Comparison of ENCODE assay signal across 12 mouse cellular contexts in genomic region chr11:98871416-98871815, GRCm38 (mm10). TPM values are rescaled to one million over a fixed set of nuclear protein-coding genes. Genes with fewer than 3 reads are reported as not detected.
DNase-seq lines count a peak whose midpoint lies in the region; ATAC-seq and TF ChIP-seq lines count a peak whose summit lies in the region.
"Had no signal": no experiment of that assay in that cellular context is flagged by ENCODE, and none has a peak within 500 bp of the region (broad histone marks: within the 10 kb centered on the region; RNA-seq: fewer than 3 reads in every experiment).

No protein-coding gene starts in this region.

- no peaks in the 10 kb centered on the region for H3K27me3 ChIP-seq in heart, embryonic 12.5 days (replicated peaks)
- no peaks in the 10 kb centered on the region for H3K27me3 ChIP-seq in embryonic facial prominence, embryonic 14.5 days (replicated peaks; ENCODE audit: control insufficient read depth, insufficient read depth, low read length)

- no peak overlapping the region for H3K9ac ChIP-seq in heart, embryonic 12.5 days
- no peak overlapping the region for H3K9ac ChIP-seq in embryonic facial prominence, embryonic 14.5 days (ENCODE audit: low read depth, low read length)

- intact Hi-C loops in heart, postnatal 14 days (cut with DNase I): no loop called here

- 57% methylated on average over 4 of the region's 4 CpGs for WGBS in heart, embryonic 12.5 days
- 51% methylated on average over 4 of the region's 4 CpGs for WGBS in embryonic facial prominence, embryonic 14.5 days

- ATAC-seq in heart, embryonic 12.5 days (ENCODE audit: insufficient number of reproducible peaks, low FRiP score): no peak
- no peak for ATAC-seq in embryonic facial prominence, embryonic 14.5 days (ENCODE audit: low read depth)

- H3K36me3 ChIP-seq in heart, embryonic 12.5 days: peaks cover 47% of the 10 kb centered on the region
- H3K36me3 ChIP-seq in embryonic facial prominence, embryonic 14.5 days (ENCODE audit: control insufficient read depth, insufficient read depth, low read length): peaks cover 46% of the 10 kb centered on the region; the same call in 1 of the 2 replicates

- no peak for TF ChIP-seq CTCF in layer of hippocampus, adult 2 months (conservative IDR thresholded peaks at IDR 0.05)
- TF ChIP-seq CTCF in cortical plate, adult 2 months (IDR thresholded peaks at IDR 0.05; ENCODE audit: extremely low read depth, insufficient read depth, low read length): no peak

- peak overlapping the region; percentile 82 for H3K27ac ChIP-seq in heart, embryonic 12.5 days (ENCODE audit: poor library complexity, severe bottlenecking)
- H3K27ac ChIP-seq in layer of hippocampus, adult 2 months: peak overlapping the region; percentile 96
- H3K27ac ChIP-seq in cortical plate, adult 2 months (ENCODE audit: insufficient read depth, low read length): peak overlapping the region; percentile 88
- H3K27ac ChIP-seq in embryonic facial prominence, embryonic 14.5 days (replicated peaks; ENCODE audit: low read depth, low read length): peak overlapping the region; percentile 75
- H3K27ac ChIP-seq: macrophage had no signal

- no peak overlapping the region for H3K4me2 ChIP-seq in heart, embryonic 12.5 days
- no peak overlapping the region for H3K4me2 ChIP-seq in embryonic facial prominence, embryonic 14.5 days (ENCODE audit: low read depth, low read length)

- H3K4me3 ChIP-seq in heart, embryonic 12.5 days: no peak overlapping the region
- H3K4me3 ChIP-seq in layer of hippocampus, adult 2 months: no peak overlapping the region
- no peak overlapping the region for H3K4me3 ChIP-seq in cortical plate, adult 2 months (ENCODE audit: insufficient read depth, low read length)
- no peak overlapping the region for H3K4me3 ChIP-seq in embryonic facial prominence, embryonic 14.5 days (ENCODE audit: low read depth, low read length)

- no peak for DNase-seq in heart, postnatal 14 days
- DNase-seq in layer of hippocampus, adult 2 months (ENCODE audit: low spot score in 2 of 2): no peak
- DNase-seq in layer of hippocampus, postnatal 10 days (ENCODE audit: low spot score in 2 of 2): no peak
- DNase-seq in embryonic facial prominence, embryonic 14.5 days (ENCODE audit: low spot score): no peak
- DNase-seq in c-Kit-positive CD71-positive TER-119-positive erythroid progenitor cells, embryonic 14.5 days (ENCODE audit: low spot score): no peak
- DNase-seq: cerebellum, postnatal 14 days; kidney, adult 18-20 months; kidney, postnatal 25 days; thymus, adult 2 months had no signal

- no peak for TF ChIP-seq POLR2A in cortical plate, adult 2 months (IDR thresholded peaks at IDR 0.05; ENCODE audit: extremely low read depth, insufficient read depth, low read length)

- no peaks in the 10 kb centered on the region for H3K9me3 ChIP-seq in heart, embryonic 12.5 days (replicated peaks)
- H3K9me3 ChIP-seq in embryonic facial prominence, embryonic 14.5 days (ENCODE audit: control insufficient read depth, low read length): no peaks in the 10 kb centered on the region

- peaks cover 33% of the 10 kb centered on the region for H3K4me1 ChIP-seq in heart, embryonic 12.5 days (replicated peaks)
- H3K4me1 ChIP-seq in cortical plate, adult 2 months (ENCODE audit: control insufficient read depth, insufficient read depth, low read length): peaks cover 12% of the 10 kb centered on the region
- H3K4me1 ChIP-seq in embryonic facial prominence, embryonic 14.5 days (ENCODE audit: control insufficient read depth, insufficient read depth, low read length): peaks cover 8% of the 10 kb centered on the region; the same call in 1 of the 2 replicates

RNA-seq across cellular contexts. Expression of gene Wipf2, which starts 8.0 kb away (rescaled TPM):
- polyA plus RNA-seq in heart, embryonic 12.5 days (2016; fragmentation: Nextera tagmentation; extraction: Ambion mirVana): 3.0 and 3.3 TPM in 2 replicates
- total RNA-seq in heart, postnatal 14 days (2021): 10 to 100 TPM in 1 of 2 experiments, 1 to 10 TPM in 1; 8.2 to 10.6 TPM
- total RNA-seq in layer of hippocampus, adult 2 months (2021): 10 to 100 TPM; 68.6 to 70.9 TPM
- total RNA-seq in layer of hippocampus, postnatal 10 days (2021): 10 to 100 TPM; 29.7 to 30.9 TPM
- 35.2 and 36.5 TPM in 2 replicates for polyA plus RNA-seq in cortical plate, adult 2 months (2012; rRNA removed)
- 3.9 and 4.3 TPM in 2 replicates for polyA plus RNA-seq in embryonic facial prominence, embryonic 14.5 days (2014; fragmentation: Nextera tagmentation; extraction: Ambion mirVana)

RNA-seq across cellular contexts. Expression of gene Rapgefl1, which starts 34.8 kb away (rescaled TPM):
- polyA plus RNA-seq in heart, embryonic 12.5 days (2016; fragmentation: Nextera tagmentation; extraction: Ambion mirVana): 0.51 and 1.0 TPM in 2 replicates
- 1 to 10 TPM in 1 of 2 experiments, under 1 TPM in 1; 0.61 to 1.0 TPM for total RNA-seq in heart, postnatal 14 days (2021)
- total RNA-seq in layer of hippocampus, adult 2 months (2021): 100 to 1,000 TPM; 213 to 240 TPM
- total RNA-seq in layer of hippocampus, postnatal 10 days (2021): 100 to 1,000 TPM; 148 to 154 TPM
- 153 and 181 TPM in 2 replicates for polyA plus RNA-seq in cortical plate, adult 2 months (2012; rRNA removed)
- 5.7 and 6.3 TPM in 2 replicates for polyA plus RNA-seq in embryonic facial prominence, embryonic 14.5 days (2014; fragmentation: Nextera tagmentation; extraction: Ambion mirVana)

RNA-seq across cellular contexts. Expression of gene Cdc6, which starts 36.2 kb away (rescaled TPM):
- polyA plus RNA-seq in heart, embryonic 12.5 days (2016; fragmentation: Nextera tagmentation; extraction: Ambion mirVana): 27.0 and 27.7 TPM in 2 replicates
- total RNA-seq in heart, postnatal 14 days (2021): 1 to 10 TPM in 1 of 2 experiments, under 1 TPM in 1; 0.72 to 2.2 TPM
- total RNA-seq in layer of hippocampus, adult 2 months (2021): under 1 TPM; 0.52 to 0.64 TPM
- total RNA-seq in layer of hippocampus, postnatal 10 days (2021): 1 to 10 TPM; 1.1 to 2.2 TPM
- polyA plus RNA-seq in cortical plate, adult 2 months (2012; rRNA removed): 0.40 and 0.56 TPM in 2 replicates
- 22.7 and 23.0 TPM in 2 replicates for polyA plus RNA-seq in embryonic facial prominence, embryonic 14.5 days (2014; fragmentation: Nextera tagmentation; extraction: Ambion mirVana)

RNA-seq across cellular contexts. Expression of gene Rara, which starts 56.2 kb away (rescaled TPM):
- 33.8 and 35.1 TPM in 2 replicates for polyA plus RNA-seq in heart, embryonic 12.5 days (2016; fragmentation: Nextera tagmentation; extraction: Ambion mirVana)
- 10 to 100 TPM; 17.9 to 21.6 TPM for total RNA-seq in heart, postnatal 14 days (2021)
- 10 to 100 TPM; 15.4 to 19.0 TPM for total RNA-seq in layer of hippocampus, adult 2 months (2021)
- total RNA-seq in layer of hippocampus, postnatal 10 days (2021): 10 to 100 TPM; 21.7 to 24.0 TPM
- polyA plus RNA-seq in cortical plate, adult 2 months (2012; rRNA removed): 6.3 and 6.8 TPM in 2 replicates
- polyA plus RNA-seq in embryonic facial prominence, embryonic 14.5 days (2014; fragmentation: Nextera tagmentation; extraction: Ambion mirVana): 46.4 and 50.3 TPM in 2 replicates

Comparison
In these comparisons a context has a peak if more than half of its experiments do, and no peak if none do; other contexts are left out.
1. RNA of gene Rapgefl1, which starts 34.8 kb away (total RNA-seq): 213 to 240 TPM in layer of hippocampus, adult 2 months and 148 to 154 TPM in layer of hippocampus, postnatal 10 days; 0.61 to 1.0 TPM in heart, postnatal 14 days; every median in the first group is over 10 times any median in the second.
2. Peak in every context shown above with its lines, with median percentiles within 50 percentile points of each other: H3K27ac ChIP-seq.